Mouse (Mus musculus) retina, postnatal 7 days (tissue): Measurements from ENCODE around the gene Gp1ba.

Experiments used
- DNase-seq: peaks from one replicate; pipeline ENCODE4 v3.0.0-alpha.2; 2012; ENCODE audit warnings: low read depth, low spot score

The Gp1ba gene

DNA sequence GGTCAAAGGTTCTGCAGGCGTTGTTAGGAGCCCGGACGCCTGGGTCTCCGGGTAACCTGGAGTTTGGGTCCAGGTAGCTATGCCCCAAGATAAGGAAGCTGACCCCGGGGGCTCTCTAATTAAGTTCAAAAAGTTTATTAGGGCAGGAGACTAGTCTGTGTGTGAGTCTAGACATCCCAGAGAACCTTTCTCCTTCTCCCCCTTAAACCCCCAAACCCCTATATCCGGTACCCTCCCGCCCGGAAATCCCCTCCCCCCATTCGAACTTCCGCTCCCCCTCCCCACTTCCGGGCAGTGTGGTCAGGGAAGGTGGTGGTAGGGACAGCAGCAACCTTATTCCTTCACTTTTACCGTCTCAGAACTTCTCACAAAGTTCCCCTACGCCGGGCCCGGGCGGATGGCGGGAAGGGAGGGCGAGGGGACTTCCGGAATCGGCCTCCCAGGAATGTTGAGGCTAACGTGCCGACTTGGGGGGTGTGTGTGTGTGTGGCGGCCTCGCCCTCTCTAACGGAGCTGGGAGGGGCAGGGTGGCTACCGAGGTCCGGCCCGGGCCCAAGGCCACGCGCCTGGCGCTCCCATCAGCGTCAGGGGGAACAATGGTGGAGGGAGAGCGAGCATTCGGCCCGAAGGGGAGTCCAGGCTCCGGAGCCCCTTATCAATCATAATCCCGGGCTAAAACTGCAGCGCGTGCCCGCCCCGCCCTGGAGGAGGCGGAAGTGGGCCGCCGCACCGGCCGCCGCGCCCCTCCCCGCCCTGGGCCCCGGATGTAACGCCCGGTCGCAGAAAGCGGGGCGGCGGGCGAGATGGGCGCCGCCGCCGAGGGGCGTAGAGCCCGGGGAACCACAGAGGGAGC is 14.6 kb downstream of the Gp1ba start:
- peak; percentile 63 for DNase-seq

DNA sequence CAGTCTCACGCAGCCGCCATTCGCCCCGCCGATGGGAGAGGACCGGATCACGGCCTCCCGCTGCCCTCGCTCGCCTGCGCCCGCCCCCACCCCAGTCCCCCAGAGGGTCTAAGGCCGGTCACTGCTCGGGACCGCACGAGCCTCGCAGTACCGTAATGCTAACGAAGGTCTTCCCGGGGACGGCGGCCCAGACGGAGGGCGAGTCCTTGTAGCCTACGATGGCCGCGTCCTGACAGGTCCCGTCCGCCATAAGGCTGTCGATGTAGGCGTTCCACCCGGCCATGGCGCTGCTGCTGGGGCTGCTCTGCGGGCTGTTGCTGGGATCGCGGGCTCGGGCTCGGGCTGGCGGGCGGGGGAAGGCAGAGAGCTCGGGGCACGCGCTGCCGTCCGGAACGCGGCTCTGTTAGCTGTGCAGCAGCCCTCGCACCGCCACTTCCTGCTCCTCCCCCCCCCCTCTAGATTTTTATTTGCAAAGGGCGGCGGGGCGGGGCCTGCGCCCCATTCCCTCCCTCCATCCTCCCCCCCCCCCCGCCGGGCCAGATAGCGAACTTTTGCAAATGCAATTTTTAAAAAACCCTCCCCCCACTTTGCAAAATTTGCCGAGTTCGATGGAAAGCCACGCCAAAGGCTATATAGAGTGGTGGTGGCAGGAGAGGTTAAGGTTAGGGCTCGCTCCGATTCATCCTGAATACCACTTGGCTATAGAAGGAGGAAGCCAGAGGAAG is 15.4 kb downstream of the Gp1ba start, which contains the start of gene Pfn1:
Pfn1 (minus strand) TSS at position 447 of the 725 bp plus-strand sequence.
- peak; percentile 43 for DNase-seq

DNA sequence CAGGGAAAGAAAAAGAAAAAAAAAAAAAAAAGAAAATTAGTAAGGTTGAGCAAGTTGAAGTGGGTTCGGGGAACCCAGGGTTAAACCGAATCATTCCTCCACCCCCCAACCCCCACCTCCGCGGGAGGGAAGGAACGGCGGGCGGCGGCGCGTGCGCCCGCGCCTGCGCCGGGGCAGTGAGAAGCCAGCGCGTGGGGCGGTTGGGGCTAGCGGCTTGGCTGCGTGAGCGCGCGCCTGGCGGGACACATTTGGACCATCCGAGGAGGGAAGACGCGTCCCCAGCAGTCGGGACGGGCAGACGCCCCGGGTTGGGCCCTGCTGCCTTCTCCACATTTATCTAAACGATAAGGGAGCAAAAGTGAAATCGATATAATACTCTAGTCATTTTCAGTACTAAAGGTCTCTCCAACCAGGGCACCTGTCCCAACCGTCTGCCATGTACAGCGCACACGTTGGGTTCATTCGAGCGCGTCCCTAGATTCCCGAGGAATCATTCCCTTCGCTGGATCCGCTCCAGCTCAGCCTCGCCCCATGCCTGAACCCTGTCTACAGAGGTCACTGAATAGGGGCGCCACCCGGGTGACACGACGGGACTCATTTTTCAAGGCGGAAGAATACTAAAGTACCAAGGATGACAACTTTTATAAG is 16.1 kb downstream of the Gp1ba start:
- peak; percentile 56 for DNase-seq

DNA sequence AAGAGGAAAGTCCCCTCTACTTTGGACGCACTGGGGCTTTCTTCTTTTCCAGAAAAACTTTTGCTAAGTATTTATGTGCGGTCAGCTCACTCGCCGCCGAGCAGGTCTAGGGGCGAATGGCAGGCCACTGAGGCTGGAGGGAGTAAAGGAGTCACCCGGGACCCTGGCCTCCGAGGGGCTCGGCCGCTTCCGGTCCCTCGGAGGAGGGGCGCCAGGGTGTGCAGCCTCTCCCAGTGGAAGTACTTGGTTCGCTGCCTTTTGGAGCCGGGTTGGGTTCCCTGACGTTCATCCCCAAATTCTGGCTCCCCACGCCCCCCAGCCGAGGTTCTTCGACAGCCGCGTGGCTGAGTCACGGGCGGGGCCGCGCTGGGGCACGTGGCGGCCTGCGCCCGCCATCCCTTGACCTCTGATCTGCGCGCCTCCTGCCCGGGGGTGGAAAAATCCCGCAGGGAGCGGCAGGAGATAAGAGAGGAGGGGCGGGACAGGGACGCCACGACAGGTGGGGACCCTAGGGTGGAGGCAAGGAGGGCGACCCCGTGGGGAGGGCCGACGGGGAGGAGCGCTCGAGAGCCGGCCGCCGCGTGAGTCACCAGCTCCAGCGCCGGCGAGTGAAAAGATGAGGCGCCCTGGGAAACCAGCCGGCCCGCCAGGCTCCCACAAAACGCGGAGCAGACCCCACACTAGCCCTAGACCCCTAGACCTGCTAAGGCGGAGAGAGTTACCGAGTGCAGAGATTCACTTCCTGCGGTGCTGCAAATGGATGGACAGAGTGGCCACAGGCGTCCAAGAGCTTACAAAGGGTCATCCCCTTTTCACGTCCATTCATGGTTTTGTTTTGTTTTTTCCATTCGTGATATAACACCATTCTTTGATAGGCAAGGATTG is 16.9 kb downstream of the Gp1ba start:
- no peak for DNase-seq

DNA sequence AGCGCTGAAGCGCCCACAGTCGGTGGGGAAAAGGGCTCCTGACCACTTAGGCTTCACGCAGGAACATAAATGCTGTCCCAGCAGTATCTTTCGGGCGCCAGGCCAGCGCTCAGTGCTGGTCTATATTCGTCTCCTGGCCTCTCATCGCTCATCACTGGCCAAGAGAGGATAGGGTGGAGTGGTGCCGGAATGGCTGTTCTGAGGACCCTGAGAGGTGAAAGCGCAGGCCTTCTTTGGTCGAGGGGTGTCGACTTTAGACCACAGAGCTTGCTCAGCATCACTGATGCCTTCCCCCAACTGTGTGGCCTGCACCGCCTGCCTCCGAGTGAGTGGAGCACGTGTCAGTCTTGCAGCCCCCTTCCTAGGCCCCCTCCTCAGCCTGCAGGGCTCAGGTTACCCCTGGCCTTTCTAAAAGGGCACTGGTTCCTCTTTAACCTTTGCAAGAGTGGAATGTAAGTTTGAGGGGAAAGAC is 17.6 kb downstream of the Gp1ba start:
- no peak for DNase-seq

DNA sequence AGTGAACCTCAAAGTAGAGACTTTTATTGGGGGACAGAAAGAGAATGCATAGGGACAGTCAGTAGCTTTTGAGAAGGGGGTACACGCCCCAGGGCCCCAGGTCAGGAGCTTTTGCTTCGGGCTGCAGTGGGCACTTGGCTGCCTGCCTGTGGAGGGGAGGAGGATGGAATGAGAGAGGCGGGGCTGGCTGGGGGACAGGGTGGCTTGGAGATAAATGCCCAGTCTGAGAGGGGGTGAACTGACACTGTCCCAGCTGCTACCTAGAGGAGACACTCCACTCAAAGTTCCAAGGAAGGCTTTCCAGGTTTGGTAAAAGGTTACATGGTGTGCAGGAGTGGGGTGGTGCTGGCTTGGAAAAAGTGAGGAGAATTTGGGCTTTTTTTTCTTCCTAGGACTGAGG is 18.0 kb downstream of the Gp1ba start, which contains the start of gene Eno3:
Eno3 (plus strand) TSS at position 239 of the 400 bp plus-strand sequence.
- DNase-seq, result no peak

DNA sequence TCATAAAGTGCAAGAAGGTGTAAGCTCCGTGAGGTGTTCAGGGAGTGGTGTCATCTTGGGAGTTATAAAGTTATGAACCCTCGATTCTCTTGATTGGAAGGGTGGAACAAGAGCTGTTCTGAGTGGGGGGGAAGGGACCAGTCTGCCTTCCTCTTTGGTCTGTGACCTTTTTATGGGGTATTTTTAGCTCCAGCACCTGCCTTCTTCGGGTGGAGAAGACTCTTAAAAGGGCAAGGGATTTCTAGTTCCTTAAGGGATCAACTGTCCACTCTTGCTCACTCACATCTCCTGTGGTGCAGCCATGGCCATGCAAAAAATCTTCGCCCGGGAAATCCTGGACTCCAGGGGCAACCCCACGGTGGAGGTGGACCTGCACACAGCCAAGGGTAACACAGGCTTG is 18.7 kb downstream of the Gp1ba start:
- no peak for DNase-seq

DNA sequence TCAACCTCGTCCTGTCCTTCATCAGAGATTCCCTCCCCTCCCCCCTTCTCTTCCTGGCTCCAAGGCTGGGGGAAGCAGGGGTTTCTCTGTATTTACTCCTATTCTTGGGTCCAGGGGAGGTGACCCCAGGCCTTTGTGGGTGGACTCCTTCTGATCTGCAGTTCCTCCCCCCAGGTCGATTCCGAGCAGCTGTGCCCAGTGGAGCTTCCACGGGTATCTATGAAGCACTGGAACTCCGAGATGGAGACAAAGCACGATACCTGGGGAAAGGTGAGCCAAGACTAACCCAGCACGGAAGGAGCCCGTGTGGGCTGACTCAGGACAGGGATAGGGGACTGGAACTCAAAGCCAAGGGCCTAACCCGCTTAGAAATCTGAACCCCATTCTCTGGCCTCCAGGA is 19.1 kb downstream of the Gp1ba start:
- DNase-seq, result no peak

DNA sequence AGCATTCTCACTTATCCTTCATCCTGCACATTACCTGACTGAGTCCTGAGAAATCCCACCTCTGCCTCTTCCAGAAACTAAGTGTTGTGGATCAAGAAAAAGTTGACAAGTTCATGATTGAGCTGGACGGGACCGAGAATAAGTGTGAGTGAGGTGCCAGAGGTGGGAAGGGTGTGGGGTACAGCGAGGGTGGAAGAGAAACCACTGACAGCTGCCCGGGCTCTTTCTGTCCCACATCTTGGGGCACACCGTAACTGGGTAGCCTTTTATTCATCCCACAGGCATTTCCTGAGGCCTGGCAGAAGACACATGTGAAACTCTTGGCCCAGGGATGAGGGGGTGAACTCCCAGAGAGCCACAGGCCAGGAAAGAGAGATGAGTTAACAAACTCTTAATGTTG is 19.6 kb downstream of the Gp1ba start:
- DNase-seq, result no peak

DNA sequence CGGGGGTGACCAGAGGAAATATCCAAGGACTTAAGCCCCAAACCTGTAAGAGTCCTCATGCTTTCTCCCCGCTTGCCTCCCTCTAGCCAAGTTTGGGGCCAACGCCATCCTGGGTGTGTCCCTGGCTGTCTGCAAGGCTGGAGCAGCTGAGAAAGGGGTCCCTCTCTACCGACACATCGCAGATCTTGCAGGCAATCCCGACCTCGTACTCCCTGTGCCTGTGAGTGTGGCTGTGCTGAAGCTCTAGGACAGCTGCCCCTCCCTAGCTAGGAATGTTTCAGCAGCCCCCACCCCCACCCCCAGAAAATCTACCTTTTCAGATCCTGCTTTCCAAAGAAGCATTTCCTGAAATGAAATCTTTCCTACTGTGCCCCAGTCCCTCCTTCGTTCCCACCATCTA is 20.0 kb downstream of the Gp1ba start:
- no peak for DNase-seq

DNA sequence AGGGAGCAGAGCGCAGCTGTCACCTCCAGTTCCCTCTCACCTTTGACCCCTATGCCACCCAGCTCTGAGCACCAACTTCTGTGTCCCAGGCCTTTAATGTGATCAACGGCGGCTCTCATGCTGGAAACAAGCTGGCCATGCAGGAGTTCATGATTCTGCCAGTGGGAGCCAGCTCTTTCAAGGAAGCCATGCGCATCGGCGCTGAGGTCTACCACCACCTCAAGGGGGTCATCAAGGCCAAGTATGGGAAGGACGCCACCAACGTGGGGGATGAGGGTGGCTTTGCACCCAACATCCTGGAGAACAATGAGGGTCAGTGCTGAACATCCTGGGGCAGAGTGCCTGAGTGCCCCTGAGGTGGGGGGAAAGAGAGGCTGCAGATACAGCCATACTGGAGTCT is 21.6 kb downstream of the Gp1ba start:
- no peak for DNase-seq

DNA sequence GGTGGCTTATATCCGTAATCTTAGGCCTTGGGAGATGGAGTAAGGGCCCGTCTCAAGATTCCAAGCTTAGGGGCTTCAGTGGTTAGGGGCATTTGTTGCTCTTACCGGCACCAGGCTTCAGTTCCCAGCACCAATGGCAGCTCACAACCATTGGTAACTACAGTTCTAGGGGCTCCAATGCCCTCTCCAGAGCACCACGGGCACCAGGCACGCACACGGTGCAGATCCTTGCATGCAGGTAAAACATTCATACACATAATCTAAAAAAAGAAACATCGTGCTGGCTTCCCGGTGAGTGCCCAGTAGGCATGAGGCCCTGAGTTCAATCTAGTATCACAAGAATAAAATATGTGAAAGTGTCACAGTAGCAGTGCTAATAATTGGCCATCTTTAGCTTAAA is 24.2 kb downstream of the Gp1ba start:
- DNase-seq, result no peak

DNA sequence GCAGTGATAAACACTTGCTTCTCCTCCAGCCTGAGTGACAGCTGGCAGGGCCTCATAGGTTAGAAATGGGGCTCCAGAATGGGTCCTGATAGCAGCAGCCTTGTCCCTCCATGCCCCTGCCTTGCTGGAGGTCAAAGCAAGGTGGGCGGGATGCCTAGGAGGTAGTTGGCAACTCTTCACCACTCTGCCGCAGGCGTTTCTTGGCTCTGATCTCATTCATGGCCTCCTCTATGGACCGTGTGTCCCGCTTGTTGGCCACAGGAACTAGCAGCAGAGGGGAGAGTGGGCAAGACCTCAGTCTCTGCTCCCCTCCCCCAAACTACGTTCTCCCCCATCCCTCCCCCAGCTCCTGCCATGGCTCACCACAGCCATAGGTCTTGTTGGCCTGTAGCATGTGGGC is 25.0 kb downstream of the Gp1ba start:
- no peak for DNase-seq

DNA sequence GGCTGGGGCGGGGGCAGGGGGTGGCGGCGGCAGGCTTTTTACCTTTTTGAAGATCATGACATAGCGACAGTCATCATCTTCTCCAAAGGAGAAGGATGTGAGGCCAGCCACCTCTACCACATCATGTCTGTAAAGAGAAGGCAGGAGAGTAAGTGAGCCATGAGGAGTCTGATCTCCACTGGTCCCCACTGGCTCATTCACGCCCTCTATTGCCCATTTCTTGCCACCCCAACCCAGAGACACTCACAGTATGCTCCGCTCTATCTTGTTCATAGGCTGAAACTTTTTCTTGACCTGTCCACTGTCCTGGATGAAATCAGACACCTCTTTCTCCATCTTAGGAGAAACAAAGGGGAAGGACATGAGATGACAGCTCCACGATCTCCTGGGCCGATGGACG is 25.8 kb downstream of the Gp1ba start:
- no peak for DNase-seq

DNA sequence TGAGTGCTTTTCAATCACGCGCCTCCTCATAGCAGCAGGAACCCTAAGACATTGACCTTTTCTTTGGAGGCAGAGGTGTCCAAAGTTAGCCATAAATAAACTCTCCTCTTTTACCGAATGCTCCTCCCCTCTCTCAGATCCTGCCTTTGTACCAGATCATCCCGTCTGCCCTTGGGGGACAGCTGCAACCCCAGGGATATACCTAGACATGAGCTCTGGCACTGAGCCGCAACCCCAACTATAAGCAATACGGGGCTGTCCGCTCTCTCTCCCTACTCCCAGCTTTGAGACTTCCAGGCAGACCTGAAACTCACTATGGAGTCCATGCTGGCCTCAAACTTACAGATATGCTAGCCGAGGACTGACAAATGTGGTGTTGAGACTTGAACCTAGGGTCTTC is 27.8 kb downstream of the Gp1ba start:
- DNase-seq, result no peak

DNA sequence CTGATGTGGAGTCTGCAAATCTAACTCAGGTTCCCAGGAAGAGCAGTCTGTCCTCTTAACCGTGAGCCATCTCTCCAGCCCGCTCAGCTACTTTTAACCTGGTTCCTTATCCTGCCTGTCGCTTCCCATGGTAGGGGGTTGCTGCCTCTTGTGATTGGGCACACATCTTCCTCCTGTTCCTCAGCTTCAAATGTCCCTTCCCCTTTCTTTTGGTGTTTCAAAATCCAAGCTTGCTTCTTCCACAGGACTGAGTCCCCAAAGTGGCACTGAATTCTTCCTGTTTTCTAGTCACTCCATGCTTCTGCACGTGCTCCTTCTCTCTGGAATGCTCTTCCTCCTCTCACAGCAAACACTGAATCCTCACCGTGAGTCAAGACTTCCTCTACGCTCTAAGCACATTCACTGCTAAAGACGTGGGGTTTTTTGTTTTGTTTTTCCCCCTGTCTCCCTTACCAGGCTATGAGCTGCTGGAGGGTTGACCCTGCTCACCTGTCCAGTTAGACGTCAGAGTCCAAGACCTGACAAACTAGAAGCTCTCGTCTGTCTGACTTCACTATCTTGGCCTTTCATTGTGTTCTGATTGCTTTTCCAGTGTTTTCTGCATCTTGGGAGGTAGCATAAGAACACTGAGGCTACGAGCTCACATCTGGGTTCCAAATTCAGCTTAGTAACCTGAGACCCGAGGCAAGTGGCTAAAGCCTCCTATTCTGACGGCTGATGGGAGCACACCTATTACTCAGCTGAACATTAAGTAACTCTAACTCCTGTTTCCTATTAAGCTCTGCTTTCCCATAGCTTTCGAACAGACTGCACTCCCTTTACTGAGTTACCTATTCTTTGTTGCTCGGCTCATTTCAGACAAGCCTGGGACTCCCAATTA is 28.6 kb downstream of the Gp1ba start:
- DNase-seq, result no peak

DNA sequence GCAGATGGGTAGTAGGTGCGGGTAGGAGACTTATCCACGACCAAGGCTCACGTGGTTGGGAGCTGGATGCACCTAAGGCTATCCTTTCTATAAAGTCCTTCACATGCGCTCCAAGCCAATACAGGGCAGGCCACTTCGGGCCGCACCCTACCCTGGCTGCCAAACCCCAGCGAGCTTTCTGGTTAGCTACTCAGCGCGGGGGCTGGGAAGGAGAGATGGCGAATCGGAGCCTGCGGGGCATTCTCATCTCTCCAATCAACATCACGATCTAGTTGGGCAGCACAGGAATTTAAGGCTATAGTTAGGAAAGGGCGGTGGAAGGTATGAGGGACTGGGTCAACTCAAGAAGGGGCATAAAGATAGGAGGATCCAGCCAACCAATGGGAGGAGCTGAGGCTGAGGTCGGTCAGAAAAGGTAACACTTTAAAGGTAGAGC is 29.4 kb downstream of the Gp1ba start:
- DNase-seq, result no peak

DNA sequence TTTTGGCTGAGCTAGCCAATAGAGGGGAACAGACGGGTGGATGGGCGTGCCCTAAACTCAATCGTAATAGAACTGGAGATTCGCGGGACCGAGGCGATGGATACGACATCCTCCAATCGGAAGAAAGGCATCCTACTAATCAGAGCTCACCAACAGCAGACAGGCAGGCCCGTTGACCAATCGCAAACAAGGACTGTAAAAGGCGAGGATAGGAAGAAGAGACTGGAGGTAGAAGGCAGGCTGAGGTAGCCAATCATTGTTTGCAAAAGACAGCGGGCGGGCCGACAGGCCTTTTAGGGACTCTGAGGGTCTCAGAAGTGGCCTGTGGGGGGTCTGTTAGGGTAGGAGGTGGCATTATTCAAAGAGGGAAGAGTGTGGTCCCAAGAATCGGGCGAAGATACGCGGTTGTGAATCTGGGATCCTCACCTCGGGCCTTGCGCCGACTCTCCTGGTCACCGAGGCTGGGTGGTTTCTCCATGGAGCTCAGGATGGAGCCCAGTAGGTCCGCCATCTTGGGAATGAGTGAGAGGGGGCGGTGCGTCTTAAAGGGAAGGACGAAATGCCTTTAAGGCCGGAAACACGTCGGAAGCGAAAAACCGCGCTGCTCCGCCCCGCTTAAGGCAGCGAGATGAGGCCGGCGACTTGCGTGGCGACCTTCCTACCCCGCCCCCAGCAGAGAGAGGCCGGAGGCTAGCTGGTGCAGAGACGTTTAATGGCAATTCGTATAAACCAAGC is 30.0 kb downstream of the Gp1ba start, which contains the start of gene Spag7:
Spag7 (minus strand) TSS at position 646 of the 735 bp plus-strand sequence.
- peak; percentile 96 for DNase-seq

DNA sequence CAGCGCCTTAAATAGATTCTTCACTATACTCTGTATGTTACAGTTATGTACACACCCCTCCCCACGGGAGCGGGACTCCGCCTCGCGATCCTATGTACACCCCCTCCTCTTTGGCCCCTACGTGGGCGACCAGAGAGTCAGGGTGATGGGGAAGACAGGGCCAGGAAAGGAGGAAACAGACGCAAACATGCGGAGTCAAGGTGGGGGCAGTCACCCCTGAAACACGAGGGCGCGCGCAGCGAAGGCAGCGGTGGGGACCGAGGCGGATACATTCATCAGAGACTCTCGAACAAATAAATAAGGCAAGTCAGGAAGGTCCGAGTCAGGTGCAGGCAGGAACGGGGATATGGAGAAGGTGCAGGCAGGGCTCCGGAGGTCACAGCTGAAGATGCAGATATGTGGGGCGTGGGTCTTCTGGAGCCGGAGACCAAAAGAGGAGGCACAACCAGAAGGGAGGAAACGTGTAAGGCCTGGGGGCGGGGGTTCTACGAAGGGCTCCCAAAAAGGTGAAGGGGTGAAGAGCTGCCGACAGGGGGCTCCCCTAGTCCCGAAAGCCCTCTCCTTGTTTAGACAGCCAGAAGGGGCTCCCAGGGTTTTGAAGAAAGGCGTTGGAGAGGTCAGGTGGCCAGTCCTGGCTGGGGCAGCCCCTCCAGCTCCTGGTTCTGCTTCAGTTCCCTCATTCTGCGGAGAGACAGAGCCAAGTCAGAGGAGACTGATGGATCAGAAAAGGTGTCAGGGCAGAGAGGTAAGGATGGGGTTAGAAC is 30.8 kb downstream of the Gp1ba start:
- no peak for DNase-seq
